Mouse (Mus musculus) embryonic facial prominence, embryonic 10.5 days (tissue): Measurements from ENCODE around the gene Cdk14. TPM values are rescaled to one million over a fixed set of nuclear protein-coding genes. Genes with fewer than 3 reads are reported as not detected.
A peak's percentile ranks its signal among the peaks of the same experiment; 100 is the strongest.

Experiments
- DNase-seq: peaks from one replicate; pipeline ENCODE4 v3.0.0-alpha.2; 2017; ENCODE audit warnings: low spot score
- H3K27ac ChIP-seq: fragments of 300-500 bp; sonication (generic); replicated peaks from 2 replicates; pipeline ENCODE4 v1.5.1; 2016; ENCODE audit warnings: mild to moderate bottlenecking
- H3K27me3 ChIP-seq: fragments of 300-500 bp; sonication (generic); replicated peaks from 2 replicates; pipeline ENCODE4 v1.6.1; 2016; ENCODE audit warnings: low read depth, mild to moderate bottlenecking; ENCODE audit not compliant: poor library complexity, severe bottlenecking
- H3K36me3 ChIP-seq: fragments of 300-500 bp; sonication (generic); replicated peaks from 2 replicates; pipeline ENCODE4 v1.6.1; 2016; ENCODE audit warnings: mild to moderate bottlenecking, moderate library complexity
- H3K4me1 ChIP-seq: fragments of 300-500 bp; sonication (generic); 2 replicates; pipeline ENCODE4 v1.6.1; 2016
- H3K4me3 ChIP-seq: fragments of 300-500 bp; sonication (generic); 2 replicates; pipeline ENCODE4 v1.5.1; 2016; ENCODE audit warnings: mild to moderate bottlenecking, moderate library complexity
- H3K9me3 ChIP-seq: fragments of 300-500 bp; sonication (generic); 2 replicates; pipeline ENCODE4 v1.6.1; 2016; ENCODE audit warnings: mild to moderate bottlenecking
- WGBS: fragments of 180-500 bp; shearing (Covaris S2); methylation state at CpG from one replicate; pipeline ENCODE4 v1.1.7; 2016; 5-methylcytosine and 5-hydroxymethylcytosine counted together
- polyA plus RNA-seq: library from polyadenylated mRNA; unstranded; fragments of >200 nt; fragmentation: Nextera tagmentation; extraction: Ambion mirVana; gene quantifications from 2 replicates; pipeline ENCODE4 v1.2.1, GENCODE M21; 2016

Gene Cdk14
- polyA plus RNA-seq, 1 experiment from 2014 or later, result 18.3 TPM

- Histone ChIP-seq H3K27ac (no peak overlapping the region), H3K4me3 (no peak overlapping the region), H3K27me3 (no peaks in the 10 kb centered on the region), H3K4me1 (no peaks in the 10 kb centered on the region), H3K9me3 (no peaks in the 10 kb centered on the region), H3K36me3 (no peaks in the 10 kb centered on the region)
- DNase-seq, result no peak
- 76% methylated on average over 4 of the region's 4 CpGs for WGBS
These were observed 411.9 kb downstream of the Cdk14 start for GRCm38 (mm10) chr5:5008153-5008745.

GRCm38 (mm10) chr5:5007489-5008152 is 412.5 kb downstream of the Cdk14 start:
- WGBS, result 84% methylated on average over 15 of the region's 15 CpGs
- no peaks in the 10 kb centered on the region for H3K36me3 ChIP-seq
- no peaks in the 10 kb centered on the region for H3K9me3 ChIP-seq
- H3K27me3 ChIP-seq, result no peaks in the 10 kb centered on the region
- H3K4me3 ChIP-seq, result no peak overlapping the region
- no peak for DNase-seq
- no peak overlapping the region for H3K27ac ChIP-seq
- H3K4me1 ChIP-seq, result no peaks in the 10 kb centered on the region

- Histone ChIP-seq H3K9me3 (no peaks in the 10 kb centered on the region), H3K27ac (no peak overlapping the region), H3K4me3 (no peak overlapping the region), H3K27me3 (no peaks in the 10 kb centered on the region), H3K4me1 (no peaks in the 10 kb centered on the region), H3K36me3 (no peaks in the 10 kb centered on the region)
- WGBS, result 83% methylated on average over 1 of the region's 1 CpGs
- no peak for DNase-seq
These were observed 414.5 kb downstream of the Cdk14 start for GRCm38 (mm10) chr5:5005633-5006032.

GRCm38 (mm10) chr5:5004740-5005139 is 415.4 kb downstream of the Cdk14 start:
- H3K9me3 ChIP-seq, result no peaks in the 10 kb centered on the region
- no peaks in the 10 kb centered on the region for H3K27me3 ChIP-seq
- no peak for DNase-seq
- H3K4me1 ChIP-seq, result no peaks in the 10 kb centered on the region
- no peaks in the 10 kb centered on the region for H3K36me3 ChIP-seq
- H3K4me3 ChIP-seq, result no peak overlapping the region
- 87% methylated on average over 2 of the region's 2 CpGs for WGBS
- no peak overlapping the region for H3K27ac ChIP-seq

- no peaks in the 10 kb centered on the region for H3K36me3 ChIP-seq
- DNase-seq, result no peak
- no peak overlapping the region for H3K4me3 ChIP-seq
- no peaks in the 10 kb centered on the region for H3K27me3 ChIP-seq
- no peak overlapping the region for H3K27ac ChIP-seq
- no peaks in the 10 kb centered on the region for H3K9me3 ChIP-seq
- peaks cover 9% of the 10 kb centered on the region for H3K4me1 ChIP-seq
- 82% methylated on average over 4 of the region's 4 CpGs for WGBS
These were observed 426.9 kb downstream of the Cdk14 start for GRCm38 (mm10) chr5:4993192-4993601.

- H3K4me3 ChIP-seq, result no peak overlapping the region
- no peaks in the 10 kb centered on the region for H3K36me3 ChIP-seq
- no peak overlapping the region for H3K27ac ChIP-seq
- H3K9me3 ChIP-seq, result no peaks in the 10 kb centered on the region
- WGBS, result 67% methylated on average over 2 of the region's 2 CpGs
- no peak for DNase-seq
- peaks cover 9% of the 10 kb centered on the region for H3K4me1 ChIP-seq
- H3K27me3 ChIP-seq, result no peaks in the 10 kb centered on the region
These were observed 429.1 kb downstream of the Cdk14 start for GRCm38 (mm10) chr5:4991023-4991422.

- Histone ChIP-seq H3K27me3 (no peaks in the 10 kb centered on the region), H3K4me1 (peaks cover 9% of the 10 kb centered on the region), H3K27ac (no peak overlapping the region), H3K4me3 (no peak overlapping the region), H3K9me3 (no peaks in the 10 kb centered on the region), H3K36me3 (no peaks in the 10 kb centered on the region)
- DNase-seq, result no peak
- 70% methylated on average over 5 of the region's 5 CpGs for WGBS
These were observed 429.9 kb downstream of the Cdk14 start for GRCm38 (mm10) chr5:4990237-4990636.

- 78% methylated on average over 2 of the region's 2 CpGs for WGBS
- no peaks in the 10 kb centered on the region for H3K9me3 ChIP-seq
- no peaks in the 10 kb centered on the region for H3K27me3 ChIP-seq
- no peak for DNase-seq
- H3K27ac ChIP-seq, result no peak overlapping the region
- no peak overlapping the region for H3K4me3 ChIP-seq
- no peaks in the 10 kb centered on the region for H3K36me3 ChIP-seq
- H3K4me1 ChIP-seq, result peaks cover 9% of the 10 kb centered on the region
These were observed 433.9 kb downstream of the Cdk14 start for GRCm38 (mm10) chr5:4986181-4986580.

- Histone ChIP-seq H3K27ac (no peak overlapping the region), H3K4me1 (0 out of 2 replicates have a peak, but pooled peaks cover 3% of the 10 kb centered on the region), H3K27me3 (no peaks in the 10 kb centered on the region), H3K4me3 (no peak overlapping the region), H3K36me3 (no peaks in the 10 kb centered on the region), H3K9me3 (no peaks in the 10 kb centered on the region)
- WGBS, result 93% methylated on average over 4 of the region's 4 CpGs
- DNase-seq, result no peak
These were observed 440.6 kb downstream of the Cdk14 start for GRCm38 (mm10) chr5:4979551-4979950.

GRCm38 (mm10) chr5:4973408-4973807 is 446.7 kb downstream of the Cdk14 start:
- DNase-seq, result no peak
- 81% methylated on average over 1 of the region's 1 CpGs for WGBS
- no peak overlapping the region for H3K27ac ChIP-seq

GRCm38 (mm10) chr5:4962063-4962610 is 458.0 kb downstream of the Cdk14 start:
- no peaks in the 10 kb centered on the region for H3K36me3 ChIP-seq
- no peak overlapping the region for H3K27ac ChIP-seq
- DNase-seq, result peak; percentile 70
- peaks cover 18% of the 10 kb centered on the region for H3K4me1 ChIP-seq
- H3K4me3 ChIP-seq, result no peak overlapping the region
- 53% methylated on average over 15 of the region's 15 CpGs for WGBS
- no peaks in the 10 kb centered on the region for H3K27me3 ChIP-seq
- no peaks in the 10 kb centered on the region for H3K9me3 ChIP-seq

More at GRCm38 (mm10) chr5:4973408-4973807, 446.7 kb downstream of the Cdk14 start:
- H3K4me3 ChIP-seq, result no peak overlapping the region
- no peaks in the 10 kb centered on the region for H3K9me3 ChIP-seq
- H3K27me3 ChIP-seq, result no peaks in the 10 kb centered on the region
- no peaks in the 10 kb centered on the region for H3K36me3 ChIP-seq
- 0 out of 2 replicates have a peak, but pooled peaks cover 3% of the 10 kb centered on the region for H3K4me1 ChIP-seq

GRCm38 (mm10) chr5:4961636-4962035 is 458.5 kb downstream of the Cdk14 start:
- Histone ChIP-seq H3K36me3 (no peaks in the 10 kb centered on the region), H3K27ac (no peak overlapping the region), H3K27me3 (no peaks in the 10 kb centered on the region), H3K9me3 (no peaks in the 10 kb centered on the region), H3K4me3 (no peak overlapping the region), H3K4me1 (peaks cover 18% of the 10 kb centered on the region)
- 94% methylated on average over 1 of the region's 1 CpGs for WGBS
- DNase-seq, result no peak

- WGBS, result 36% methylated on average over 5 of the region's 5 CpGs
- H3K4me3 ChIP-seq, result no peak overlapping the region
- H3K27me3 ChIP-seq, result no peaks in the 10 kb centered on the region
- H3K36me3 ChIP-seq, result no peaks in the 10 kb centered on the region
- no peaks in the 10 kb centered on the region for H3K9me3 ChIP-seq
- peak; percentile 23 for DNase-seq
- H3K27ac ChIP-seq, result no peak overlapping the region
- peaks cover 18% of the 10 kb centered on the region for H3K4me1 ChIP-seq
These were observed 460.7 kb downstream of the Cdk14 start for GRCm38 (mm10) chr5:4959446-4959845.
